Mouse (Mus musculus) lung, postnatal 0 days (tissue): ENCODE results near the gene Rai14. TPM values are rescaled to one million over a fixed set of nuclear protein-coding genes. Genes with fewer than 3 reads are reported as not detected.

Experiments used
- ATAC-seq: fragments of 200-750 bp; cut with Nextera tagmentation; 2 replicates; pipeline ENCODE4 v1.8.0; 2017; ENCODE audit warnings: moderate library complexity
- DNase-seq: peaks from one replicate; pipeline ENCODE4 v3.0.0-alpha.2; 2016; ENCODE audit warnings: low spot score
- H3K27ac ChIP-seq: fragments of 300-500 bp; sonication (generic); 2 replicates; pipeline ENCODE4 v1.5.1; 2014; ENCODE audit warnings: antibody characterized with exemption, mild to moderate bottlenecking, low read length, mixed read lengths
- H3K27me3 ChIP-seq: fragments of 300-500 bp; sonication (generic); replicated peaks from 2 replicates; pipeline ENCODE4 v1.6.1; 2014; ENCODE audit warnings: low read length, mixed read lengths; ENCODE audit not compliant: insufficient read depth
- H3K36me3 ChIP-seq: fragments of 300-500 bp; sonication (generic); 2 replicates; pipeline ENCODE4 v1.6.1; 2014; ENCODE audit warnings: low read length, mixed read lengths; ENCODE audit not compliant: insufficient read depth
- H3K4me1 ChIP-seq: fragments of 300-500 bp; sonication (generic); 2 replicates; pipeline ENCODE4 v1.6.1; 2014; ENCODE audit warnings: antibody characterized with exemption, low read depth, low read length, mixed read lengths; ENCODE audit not compliant: insufficient read depth
- H3K4me2 ChIP-seq: fragments of 300-500 bp; sonication (generic); replicated peaks from 2 replicates; pipeline ENCODE4 v1.6.1; 2014; ENCODE audit warnings: low read depth, mild to moderate bottlenecking, low read length, moderate library complexity, mixed read lengths
- H3K4me3 ChIP-seq: fragments of 300-500 bp; sonication (generic); 2 replicates; pipeline ENCODE4 v1.5.1; 2014; ENCODE audit warnings: low read depth, low read length
- H3K9ac ChIP-seq: fragments of 300-500 bp; sonication (generic); replicated peaks from 2 replicates; pipeline ENCODE4 v1.6.1; 2014; ENCODE audit warnings: low read depth, mild to moderate bottlenecking
- H3K9me3 ChIP-seq: fragments of 300-500 bp; sonication (generic); 2 replicates; pipeline ENCODE4 v1.6.1; 2016; ENCODE audit warnings: low read length, mixed read lengths
- CTCF ChIP-seq: IDR thresholded peaks from 2 replicates; pipeline ENCODE4 v1.5.1; 2016; ENCODE audit warnings: antibody characterized with exemption, mild to moderate bottlenecking
- EP300 ChIP-seq: IDR thresholded peaks from 2 replicates; pipeline ENCODE4 v1.6.1; 2016; ENCODE audit warnings: antibody characterized with exemption, mild to moderate bottlenecking, control low read depth
- WGBS: fragments of 180-500 bp; shearing (Covaris S2); extraction: QIAGEN DNeasy Blood & Tissue Kit; methylation state at CpG from one replicate; pipeline ENCODE4 v1.1.7; 2014; 5-methylcytosine and 5-hydroxymethylcytosine counted together
- polyA plus RNA-seq: library from polyadenylated mRNA; unstranded; fragments of >200 nt; fragmentation: Nextera tagmentation; extraction: Ambion mirVana; gene quantifications from 2 replicates; pipeline ENCODE4 v1.2.1, GENCODE M21; 2015

Rai14 gene
- polyA plus RNA-seq, 1 experiment from 2014 or later = 56.0 TPM

DNA sequence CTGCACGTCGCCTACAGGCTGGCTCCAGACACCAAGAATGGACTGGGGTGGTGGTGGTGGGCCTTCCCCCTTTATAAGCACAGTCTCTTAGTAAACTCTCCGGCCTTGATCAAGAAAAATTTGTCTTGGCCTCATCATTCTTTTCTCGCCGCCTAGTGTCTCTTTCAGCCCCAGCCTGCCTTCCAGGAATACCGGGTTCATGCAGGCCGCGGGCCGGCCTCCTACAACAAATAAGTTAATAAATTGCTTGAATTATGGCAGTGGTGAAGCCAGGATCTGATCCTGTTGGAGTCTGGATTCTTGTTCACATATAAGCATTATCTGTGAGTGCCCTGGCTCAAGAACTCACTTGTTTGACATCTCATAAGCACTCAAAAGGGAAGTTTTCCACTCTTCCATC, 117.6 kb downstream of the Rai14 start:
- Histone ChIP-seq H3K9ac (no peak overlapping the region), H3K27ac (no peak overlapping the region), H3K4me1 (peaks cover 15% of the 10 kb centered on the region; the same call in 1 of the 2 replicates), H3K4me2 (no peak overlapping the region), H3K27me3 (no peaks in the 10 kb centered on the region), H3K4me3 (no peak overlapping the region), H3K36me3 (0 out of 2 replicates have a peak, but pooled peaks cover 3% of the 10 kb centered on the region), H3K9me3 (no peaks in the 10 kb centered on the region)
- WGBS = 83% methylated on average over 9 of the region's 9 CpGs
- no peak for ATAC-seq
- DNase-seq = no peak
- TF ChIP-seq CTCF (no peak), EP300 (no peak)

DNA sequence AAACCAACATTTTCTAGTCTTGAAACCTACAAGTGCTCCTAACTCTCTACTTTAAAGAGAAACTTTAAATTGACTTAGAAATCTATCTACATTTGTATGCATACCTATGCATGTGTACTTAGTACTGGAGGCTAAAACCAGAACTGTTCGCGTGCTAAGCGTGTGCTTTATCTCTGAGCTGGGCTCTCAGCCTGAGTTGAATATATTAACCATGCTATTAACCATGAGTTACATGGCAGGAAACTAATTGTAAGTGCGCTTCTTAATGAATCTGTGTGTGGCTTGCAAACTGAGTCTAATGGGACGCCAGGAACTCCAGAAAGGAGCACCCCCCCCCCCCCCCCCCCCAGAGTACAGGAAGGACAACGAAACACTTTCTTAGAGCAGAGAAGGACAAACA, 119.0 kb downstream of the Rai14 start:
- WGBS = 65% methylated on average over 5 of the region's 6 CpGs
- DNase-seq (no peak), ATAC-seq (no peak)
- Histone ChIP-seq H3K27me3 (no peaks in the 10 kb centered on the region), H3K4me3 (no peak overlapping the region), H3K36me3 (0 out of 2 replicates have a peak, but pooled peaks cover 3% of the 10 kb centered on the region), H3K9me3 (no peaks in the 10 kb centered on the region), H3K27ac (no peak overlapping the region), H3K4me2 (no peak overlapping the region), H3K4me1 (peaks cover 15% of the 10 kb centered on the region; the same call in 1 of the 2 replicates), H3K9ac (no peak overlapping the region)
- no peak for TF ChIP-seq CTCF
- TF ChIP-seq EP300 = no peak

DNA sequence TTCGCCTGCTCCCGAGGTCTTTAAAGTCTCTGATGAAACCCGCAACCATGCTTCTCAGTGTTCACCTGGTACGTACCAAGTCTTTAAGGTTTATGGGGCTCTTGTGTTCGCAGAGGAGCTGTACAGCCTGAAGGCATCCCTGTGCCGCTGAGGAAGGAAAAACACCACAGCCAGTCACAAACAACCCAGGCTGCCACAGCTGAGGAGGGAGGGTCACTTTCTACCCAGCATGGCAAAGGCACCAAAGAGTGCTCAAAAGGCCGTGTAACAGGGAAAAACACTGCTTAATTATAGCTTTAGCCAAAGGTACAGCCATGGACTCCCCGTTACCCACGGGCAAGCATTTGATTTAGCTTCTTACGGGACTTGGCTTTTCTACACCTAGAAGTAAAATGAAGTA, 119.5 kb downstream of the Rai14 start:
- H3K4me1 ChIP-seq = peaks cover 15% of the 10 kb centered on the region; the same call in 1 of the 2 replicates

DNA sequence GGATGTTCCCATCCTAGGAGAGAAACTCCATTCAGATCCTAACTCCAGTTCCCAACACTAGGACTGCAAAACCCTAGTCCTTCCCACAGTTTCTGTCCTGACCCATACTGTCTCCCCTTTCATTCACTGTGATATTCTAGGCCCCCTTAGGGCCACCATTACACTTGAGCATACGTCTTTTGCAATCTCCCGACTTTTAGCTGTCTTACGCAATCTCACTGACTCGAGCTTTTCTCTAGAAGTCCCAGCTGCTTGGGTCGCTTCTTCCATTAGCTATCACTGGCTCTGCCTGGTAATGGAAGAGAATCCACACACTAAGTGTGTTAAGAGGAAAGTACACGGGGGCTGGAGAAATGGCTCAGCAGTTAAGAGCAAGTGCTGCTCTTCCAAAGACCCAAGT, 121.3 kb downstream of the Rai14 start:
- H3K9ac ChIP-seq = no peak overlapping the region
- DNase-seq (peak; percentile 59), ATAC-seq (0 out of 2 replicates have a peak, but pooled peaks have one; percentile 35)
- TF ChIP-seq EP300 (no peak), CTCF (no peak)
- no peaks in the 10 kb centered on the region for H3K27me3 ChIP-seq
- H3K4me2 ChIP-seq = no peak overlapping the region
- peaks cover 2% of the 10 kb centered on the region; the same call in 1 of the 2 replicates for H3K4me1 ChIP-seq
- H3K27ac ChIP-seq = no peak overlapping the region
- WGBS = 45% methylated on average over 6 of the region's 6 CpGs
- no peaks in the 10 kb centered on the region for H3K9me3 ChIP-seq
- peaks cover 5% of the 10 kb centered on the region; the same call in 1 of the 2 replicates for H3K36me3 ChIP-seq
- H3K4me3 ChIP-seq = no peak overlapping the region

More for the DNA sequence above, 119.5 kb downstream of the Rai14 start:
- no peak overlapping the region for H3K4me3 ChIP-seq
- 85% methylated on average over 10 of the region's 10 CpGs for WGBS
- DNase-seq (no peak), ATAC-seq (no peak)
- TF ChIP-seq CTCF (no peak), EP300 (no peak)
- no peak overlapping the region for H3K4me2 ChIP-seq
- H3K9ac ChIP-seq = no peak overlapping the region
- H3K9me3 ChIP-seq = no peaks in the 10 kb centered on the region
- H3K27ac ChIP-seq = no peak overlapping the region
- H3K27me3 ChIP-seq = no peaks in the 10 kb centered on the region
- H3K36me3 ChIP-seq = 0 out of 2 replicates have a peak, but pooled peaks cover 3% of the 10 kb centered on the region

DNA sequence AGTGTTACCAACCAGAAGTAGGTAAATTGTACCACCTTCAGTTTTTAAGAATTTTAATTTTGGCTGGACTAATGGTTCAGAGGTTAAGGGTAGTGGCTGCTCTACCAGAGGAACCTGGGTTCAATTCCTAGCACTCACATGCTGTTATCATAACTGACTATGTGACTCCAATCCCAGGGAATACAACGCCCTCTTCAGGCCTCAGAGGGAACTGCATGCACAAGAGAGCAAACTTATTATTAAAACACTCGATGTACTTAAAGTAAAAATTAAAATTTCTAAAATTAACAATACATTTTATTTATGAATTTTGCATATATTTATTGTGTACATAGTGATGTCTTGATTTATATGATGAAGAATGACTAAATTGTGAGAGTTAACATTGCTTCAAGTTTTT, 127.9 kb downstream of the Rai14 start:
- DNase-seq (no peak), ATAC-seq (no peak)
- no peaks in the 10 kb centered on the region for H3K9me3 ChIP-seq
- WGBS = 86% methylated on average over 2 of the region's 2 CpGs
- no peak overlapping the region for H3K9ac ChIP-seq
- no peak overlapping the region for H3K27ac ChIP-seq
- no peak overlapping the region for H3K4me3 ChIP-seq
- no peaks in the 10 kb centered on the region for H3K4me1 ChIP-seq
- peaks cover 23% of the 10 kb centered on the region; the same call in 1 of the 2 replicates for H3K36me3 ChIP-seq
- no peak overlapping the region for H3K4me2 ChIP-seq
- no peak for TF ChIP-seq EP300
- peak; percentile 44 for TF ChIP-seq CTCF
- H3K27me3 ChIP-seq = no peaks in the 10 kb centered on the region

DNA sequence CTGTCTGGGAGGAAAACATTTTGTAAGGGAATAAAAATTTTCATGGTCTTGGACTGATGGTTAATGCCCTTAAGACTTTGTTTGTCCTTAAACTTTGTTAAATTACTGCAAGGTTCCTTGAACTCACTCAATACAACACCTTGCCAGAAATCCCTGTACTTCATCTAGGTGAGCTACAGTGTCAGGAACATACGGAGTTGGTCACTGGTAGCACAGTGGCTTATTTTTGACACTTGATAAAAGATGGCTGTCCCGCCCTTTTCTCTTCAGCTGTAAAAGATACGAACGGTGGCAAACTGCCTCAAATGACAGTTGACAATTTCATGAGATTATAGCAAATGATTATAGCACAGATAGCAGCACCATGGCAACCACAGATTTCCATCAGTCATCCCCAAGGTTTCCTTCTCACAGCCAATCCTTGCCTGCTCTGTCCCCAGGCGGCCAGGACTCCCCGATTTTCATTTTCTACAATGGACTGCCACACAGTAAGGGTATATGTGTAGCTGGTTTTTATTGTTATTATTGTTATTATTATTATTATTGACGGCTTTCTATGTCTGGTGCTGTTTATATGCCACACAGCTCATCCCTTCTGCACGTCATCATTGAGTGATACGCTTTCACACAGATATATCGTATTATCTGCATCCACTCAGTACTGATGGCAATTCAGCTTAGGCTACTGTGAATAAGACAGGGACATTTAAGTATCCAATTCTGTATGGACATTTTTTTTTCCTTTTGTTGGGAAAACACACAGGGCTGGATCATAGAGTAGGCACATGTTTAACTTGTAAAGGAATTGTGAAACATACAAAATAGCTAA, 129.9 kb downstream of the Rai14 start:
- TF ChIP-seq EP300 = no peak
- no peak for TF ChIP-seq CTCF
- H3K27ac ChIP-seq = no peak overlapping the region
- no peak overlapping the region for H3K4me2 ChIP-seq
- no peaks in the 10 kb centered on the region for H3K27me3 ChIP-seq
- no peaks in the 10 kb centered on the region for H3K9me3 ChIP-seq
- peaks cover 22% of the 10 kb centered on the region; the same call in 1 of the 2 replicates for H3K36me3 ChIP-seq
- no peak overlapping the region for H3K9ac ChIP-seq
- ATAC-seq (no peak), DNase-seq (no peak)
- H3K4me3 ChIP-seq = no peak overlapping the region
- WGBS = 87% methylated on average over 10 of the region's 10 CpGs
- no peaks in the 10 kb centered on the region for H3K4me1 ChIP-seq
